Mouse (Mus musculus) MEL (cell line): Measurements from ENCODE around the gene Ddit4. TPM values are rescaled to one million over a fixed set of nuclear protein-coding genes. Genes with fewer than 3 reads are reported as not detected.
A peak's percentile ranks its signal among the peaks of the same experiment; 100 is the strongest.

Experiments
- DNase-seq: peaks from one replicate; pipeline ENCODE4 v3.0.0; 2011; ENCODE audit warnings: low read depth, low spot score
- H3K27ac ChIP-seq: 2 replicates; pipeline ENCODE4 v1.5.1; 2012; ENCODE audit warnings: low read depth, mild to moderate bottlenecking, control low read depth, low read length, moderate library complexity; ENCODE audit not compliant: control insufficient read depth
- H3K27me3 ChIP-seq, 2 experiments: fragments of 150-350 bp in 1 of 2; sonication (generic) in 1 of 2; 2 replicates each; pipeline ENCODE4 v1.6.1; 2012; ENCODE audit warnings: low read length in 2 of 2, mild to moderate bottlenecking in 2 of 2, improper control_type of control experiment in 1 of 2, moderate library complexity in 1 of 2; ENCODE audit not compliant: insufficient read depth in 2 of 2, control insufficient read depth in 1 of 2
- H3K36me3 ChIP-seq, 2 experiments: 2 replicates each; pipeline ENCODE4 v1.6.1; 2012 to 2014; ENCODE audit warnings: low read length in 2 of 2, improper control_type of control experiment in 1 of 2, inconsistent platforms in 1 of 2, mild to moderate bottlenecking in 1 of 2; ENCODE audit not compliant: insufficient read depth in 2 of 2, control insufficient read depth in 1 of 2
- H3K4me1 ChIP-seq, 2 experiments: fragments of 150-350 bp in 1 of 2; sonication (generic) in 1 of 2; 2 replicates each; pipeline ENCODE4 v1.6.1; 2012; ENCODE audit warnings: low read length in 2 of 2, improper control_type of control experiment in 1 of 2, mild to moderate bottlenecking in 1 of 2; ENCODE audit not compliant: insufficient read depth in 2 of 2, control insufficient read depth in 1 of 2
- H3K4me3 ChIP-seq, 2 experiments: fragments of 150-350 bp in 1 of 2; sonication (generic) in 1 of 2; 2 replicates each; pipeline ENCODE4 v1.5.1; 2012; ENCODE audit warnings: low read depth in 2 of 2, low read length in 2 of 2, mild to moderate bottlenecking in 2 of 2, moderate library complexity in 2 of 2, control low read depth in 1 of 2, improper control_type of control experiment in 1 of 2; ENCODE audit not compliant: control insufficient read depth in 1 of 2, insufficient read depth in 1 of 2
- H3K79me2 ChIP-seq: 2 replicates; pipeline ENCODE4 v1.6.1; 2012; ENCODE audit warnings: mild to moderate bottlenecking, low read length, moderate library complexity; ENCODE audit not compliant: control insufficient read depth, poor library complexity, insufficient read depth
- H3K9ac ChIP-seq: 2 replicates; pipeline ENCODE4 v1.6.1; 2012; ENCODE audit warnings: low read depth, mild to moderate bottlenecking, control low read depth, low read length, moderate library complexity; ENCODE audit not compliant: control insufficient read depth, poor library complexity, severe bottlenecking
- H3K9me3 ChIP-seq: fragments of 150-350 bp; sonication (generic); replicated peaks from 2 replicates; pipeline ENCODE4 v1.6.1; 2012; ENCODE audit warnings: mild to moderate bottlenecking, low read length, improper control_type of control experiment, moderate library complexity; ENCODE audit not compliant: insufficient read depth
- CHD1 ChIP-seq: IDR thresholded peaks from 2 replicates; pipeline ENCODE4 v1.6.1; 2012; ENCODE audit warnings: low read depth, mild to moderate bottlenecking, inconsistent platforms, low read length, improper control_type of control experiment
- CHD2 ChIP-seq: IDR thresholded peaks from 2 replicates; pipeline ENCODE4 v1.6.1; 2011; ENCODE audit warnings: low read length, improper control_type of control experiment
- EP300 ChIP-seq, 2 experiments: IDR thresholded peaks; 2 replicates each; pipeline ENCODE4 v1.6.1; 2011; ENCODE audit warnings: improper control_type of control experiment in 2 of 2, low read length in 2 of 2, low read depth in 1 of 2, mild to moderate bottlenecking in 1 of 2
- ETS1 ChIP-seq: IDR thresholded peaks from 2 replicates; pipeline ENCODE4 v1.6.1; 2012; ENCODE audit warnings: low read depth, mild to moderate bottlenecking, inconsistent platforms, low read length, improper control_type of control experiment, moderate library complexity
- GABPA ChIP-seq: IDR thresholded peaks from 2 replicates; pipeline ENCODE4 v1.6.1; 2012; ENCODE audit warnings: low read depth, mild to moderate bottlenecking, inconsistent platforms, low read length, improper control_type of control experiment, moderate library complexity
- HCFC1 ChIP-seq: IDR thresholded peaks from 2 replicates; pipeline ENCODE4 v1.6.1; 2012; ENCODE audit warnings: low read depth, mild to moderate bottlenecking, inconsistent platforms, low read length, improper control_type of control experiment, moderate library complexity
- JUND ChIP-seq: IDR thresholded peaks from 2 replicates; pipeline ENCODE4 v1.6.1; 2011; ENCODE audit warnings: low read depth, mild to moderate bottlenecking, improper control_type of control experiment, low read length
- MAX ChIP-seq: IDR thresholded peaks from 2 replicates; pipeline ENCODE4 v1.6.1; 2011; ENCODE audit warnings: low read length, improper control_type of control experiment
- MAZ ChIP-seq: IDR thresholded peaks from 2 replicates; pipeline ENCODE4 v1.6.1; 2012; ENCODE audit warnings: low read depth, mild to moderate bottlenecking, inconsistent platforms, low read length, improper control_type of control experiment
- MEF2A ChIP-seq: IDR thresholded peaks from 2 replicates; pipeline ENCODE4 v1.6.1; 2014; ENCODE audit warnings: low read depth, mild to moderate bottlenecking, inconsistent platforms, low read length, improper control_type of control experiment; ENCODE audit not compliant: poor library complexity, insufficient replicate concordance, severe bottlenecking; ENCODE audit errors: extremely low read depth
- MXI1 ChIP-seq: IDR thresholded peaks from 2 replicates; pipeline ENCODE4 v1.6.1; 2011; ENCODE audit warnings: mild to moderate bottlenecking, low read depth, low read length, improper control_type of control experiment
- MYB ChIP-seq: IDR thresholded peaks from 2 replicates; pipeline ENCODE4 v1.6.1; 2011; ENCODE audit warnings: mild to moderate bottlenecking, low read depth, low read length, improper control_type of control experiment
- MYC ChIP-seq: IDR thresholded peaks from 2 replicates; pipeline ENCODE4 v1.6.1; 2011; ENCODE audit warnings: low read depth, mild to moderate bottlenecking, low read length, improper control_type of control experiment, moderate library complexity
- SIN3A ChIP-seq: IDR thresholded peaks from 2 replicates; pipeline ENCODE4 v1.6.1; 2012; ENCODE audit warnings: low read length, improper control_type of control experiment, inconsistent platforms
- SMC3 ChIP-seq: IDR thresholded peaks from 2 replicates; pipeline ENCODE4 v1.6.1; 2011; ENCODE audit warnings: low read depth, low read length, improper control_type of control experiment
- TBP ChIP-seq: IDR thresholded peaks from 2 replicates; pipeline ENCODE4 v1.8.0; 2011; ENCODE audit warnings: low read depth, low read length, improper control_type of control experiment
- TCF12 ChIP-seq: IDR thresholded peaks from 2 replicates; pipeline ENCODE4 v1.6.1; 2014; ENCODE audit warnings: low read depth, mild to moderate bottlenecking, inconsistent platforms, low read length, improper control_type of control experiment, moderate library complexity
- ZKSCAN1 ChIP-seq: IDR thresholded peaks from 2 replicates; pipeline ENCODE4 v1.6.1; 2012; ENCODE audit warnings: low read depth, mild to moderate bottlenecking, inconsistent platforms, low read length, improper control_type of control experiment, moderate library complexity
- ZMIZ1 ChIP-seq: IDR thresholded peaks from 2 replicates; pipeline ENCODE4 v1.6.1; 2012; ENCODE audit warnings: low read depth, mild to moderate bottlenecking, inconsistent platforms, low read length, improper control_type of control experiment, moderate library complexity
- polyA plus RNA-seq, 2 experiments: library from polyadenylated mRNA; stranded (reverse) in 1 of 2; unstranded in 1 of 2; fragments of >175 nt in 1 of 2; fragments of >200 nt in 1 of 2; gene quantifications; 2 replicates each; pipeline versions ENCODE4 v1.2.1 to v1.2.4; 2012; ENCODE audit warnings: low replicate concordance in 2 of 2, low read depth in 1 of 2; ENCODE audit not compliant: insufficient read length in 2 of 2, insufficient read depth in 1 of 2, missing spikeins in 1 of 2
- total RNA-seq: library from RNA; depleted of rRNA; stranded (reverse); fragments of 300-350 nt; gene quantifications from 2 replicates; pipeline ENCODE4 v1.2.3, GENCODE M21; 2012

The Ddit4 gene
- total and polyA plus RNA-seq, 3 experiments: 2.6 to 11.6 TPM; not detected in 1

DNA sequence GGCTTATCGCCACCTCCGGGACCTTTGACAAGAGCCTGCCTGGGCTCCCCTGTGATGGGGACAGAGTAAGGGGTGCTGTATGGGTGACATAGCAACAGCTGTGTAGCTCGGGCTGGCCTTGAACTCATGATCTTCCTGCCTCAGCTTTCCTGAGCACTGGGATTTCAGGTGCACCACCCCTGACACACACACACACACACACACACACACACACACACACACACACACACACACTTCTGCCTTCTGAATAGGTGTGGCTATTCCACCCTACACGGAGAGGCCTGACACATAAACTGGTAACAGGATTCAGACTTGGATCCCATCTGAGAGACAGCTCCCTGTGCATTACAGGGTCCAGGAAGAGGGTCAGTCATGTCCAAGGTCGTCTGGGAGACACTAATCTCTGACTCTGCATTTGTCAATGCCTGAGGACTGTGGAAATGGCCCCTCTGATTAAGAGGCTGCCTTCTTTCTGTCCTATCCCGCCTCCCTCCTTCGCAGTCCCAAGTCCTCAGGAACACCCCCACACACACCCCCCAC, 42.8 kb downstream of the Ddit4 start:
- DNase-seq: no peak
- no peaks in the 10 kb centered on the region for H3K9me3 ChIP-seq
- H3K27ac ChIP-seq: peak overlapping the region; percentile 39; the same call in 1 of the 2 replicates
- no peaks in the 10 kb centered on the region for H3K27me3 ChIP-seq
- no peak overlapping the region for H3K4me3 ChIP-seq
- peaks cover 13 to 24% of the 10 kb centered on the region in 2 experiments; a peak in 3 of 4 replicates for H3K4me1 ChIP-seq
- H3K36me3 ChIP-seq: peaks cover 0 to 17% of the 10 kb centered on the region in 2 experiments; a peak in 2 of 4 replicates
- no peaks in the 10 kb centered on the region for H3K79me2 ChIP-seq
- H3K9ac ChIP-seq: no peak overlapping the region
- TF ChIP-seq MAX: no peak
- TF ChIP-seq TCF12: no peak
- TF ChIP-seq SMC3: no peak
- no peak for TF ChIP-seq ZMIZ1
- no peak for TF ChIP-seq TBP
- TF ChIP-seq MYC: no peak
- TF ChIP-seq GABPA: no peak
- TF ChIP-seq ZKSCAN1: no peak
- no peak for TF ChIP-seq MXI1

DNA sequence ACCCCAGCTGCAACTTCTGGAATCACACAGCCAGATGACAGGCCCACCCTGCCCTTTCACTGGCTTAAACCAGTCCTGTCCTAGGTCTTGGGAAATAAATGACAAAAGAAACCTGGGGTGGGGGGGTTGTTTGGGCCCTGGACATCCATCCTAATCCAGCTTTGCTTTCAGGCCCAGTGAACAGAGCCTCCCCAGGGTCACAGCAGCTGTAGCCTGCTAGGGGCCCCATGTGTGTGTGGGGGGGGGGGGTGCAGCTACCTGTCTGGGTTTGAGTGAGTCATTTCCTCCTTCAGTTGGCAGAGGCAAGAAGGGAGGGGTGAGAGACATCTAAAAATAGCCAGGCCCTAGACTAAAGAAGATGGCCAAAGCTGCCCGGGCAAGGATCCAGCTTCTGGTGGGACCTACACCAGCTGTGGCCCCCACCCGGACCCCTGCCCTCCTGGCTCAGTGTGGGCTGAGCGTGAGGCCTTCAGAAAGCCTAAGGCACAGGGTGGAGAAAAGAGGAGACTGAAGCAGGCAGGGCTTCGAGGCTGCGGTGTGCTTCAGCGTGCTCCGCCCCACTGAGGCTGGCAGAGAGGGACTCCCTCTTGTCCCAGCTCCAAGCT, 43.8 kb downstream of the Ddit4 start:
- Histone ChIP-seq H3K36me3 (peaks cover 0 to 17% of the 10 kb centered on the region in 2 experiments; a peak in 2 of 4 replicates), H3K4me3 (peak overlapping the region in 1 of 2 experiments; percentile 26; a peak in 1 of 4 replicates), H3K27me3 (no peaks in the 10 kb centered on the region), H3K4me1 (peaks cover 13 to 24% of the 10 kb centered on the region in 2 experiments; a peak in 3 of 4 replicates), H3K27ac (peak overlapping the region; percentile 63)
- peak; percentile 70 for DNase-seq
- TF ChIP-seq TCF12 (peak; percentile 33; the same call in 1 of the 2 replicates), CHD1 (no peak), MYB (0 out of 2 replicates have a peak, but pooled peaks have one; percentile 12), MEF2A (peak; percentile 91), MAZ (peak; percentile 85), EP300 (IDR thresholded peaks at IDR 0.05; ENCODE audit: low read depth in 1 of 2, low read length in 2 of 2) (peak; percentile 60 to 78), ETS1 (peak; percentile 89), CHD2 (no peak), SIN3A (no peak; the same call in 1 of the 2 replicates), JUND (peak; percentile 62; the same call in 1 of the 2 replicates), HCFC1 (peak; percentile 17; the same call in 1 of the 2 replicates)
- TF ChIP-seq, all 39 proteins: peak for 8
- no peaks in the 10 kb centered on the region for H3K9me3 ChIP-seq
- peak overlapping the region; percentile 51 for H3K9ac ChIP-seq
- no peaks in the 10 kb centered on the region for H3K79me2 ChIP-seq
